Mouse (Mus musculus): ENCODE measurements at regions not wholly inside any gene's neighbourhood (a gene's known extent, or its start where the extent isn't known, plus 50 kb on each side); places are given as distances from the start of the nearest gene placed in this dataset.

GRCm38 (mm10) chr10:66102103-66102502 is 993.8 kb upstream of the Jmjd1c start:
- no peak for DNase-seq (ENCODE audit: low read depth)

GRCm38 (mm10) chr10:66131361-66131760 is 964.6 kb upstream of the Jmjd1c start:
- DNase-seq (ENCODE audit: low read depth), result no peak

GRCm38 (mm10) chr10:66132025-66132424 is 963.9 kb upstream of the Jmjd1c start:
- no peak for DNase-seq (ENCODE audit: low read depth)

GRCm38 (mm10) chr10:66142413-66142812 is 953.5 kb upstream of the Jmjd1c start:
- DNase-seq (ENCODE audit: low read depth), result no peak

GRCm38 (mm10) chr10:66142910-66143309 is 953.0 kb upstream of the Jmjd1c start:
- no peak for DNase-seq (ENCODE audit: low read depth)

GRCm38 (mm10) chr10:66150966-66151365 is 945.0 kb upstream of the Jmjd1c start:
- no peak for DNase-seq (ENCODE audit: low read depth)

- no peak for DNase-seq (ENCODE audit: low read depth)
These were observed 943.1 kb upstream of the Jmjd1c start for GRCm38 (mm10) chr10:66152777-66153176.

GRCm38 (mm10) chr10:66160916-66161556 is 934.9 kb upstream of the Jmjd1c start:
- no peak for DNase-seq (ENCODE audit: low read depth)

- DNase-seq (ENCODE audit: low read depth), result no peak
These were observed 923.1 kb upstream of the Jmjd1c start for GRCm38 (mm10) chr10:66172803-66173202.

- no peak for DNase-seq (ENCODE audit: low read depth)
These were observed 918.6 kb upstream of the Jmjd1c start for GRCm38 (mm10) chr10:66177318-66177717.

GRCm38 (mm10) chr10:66181231-66181630 is 914.7 kb upstream of the Jmjd1c start:
- DNase-seq (ENCODE audit: low read depth), result no peak

GRCm38 (mm10) chr10:66183069-66183468 is 912.9 kb upstream of the Jmjd1c start:
- no peak for DNase-seq (ENCODE audit: low read depth)

GRCm38 (mm10) chr10:66187038-66187437 is 908.9 kb upstream of the Jmjd1c start:
- DNase-seq (ENCODE audit: low read depth), result peak; percentile 3

- no peak for DNase-seq (ENCODE audit: low read depth)
These were observed 894.8 kb upstream of the Jmjd1c start for GRCm38 (mm10) chr10:66201115-66201514.

- no peak for DNase-seq (ENCODE audit: low read depth)
These were observed 867.8 kb upstream of the Jmjd1c start for GRCm38 (mm10) chr10:66228123-66228522.

GRCm38 (mm10) chr10:66234370-66234916 is 861.5 kb upstream of the Jmjd1c start:
- DNase-seq (ENCODE audit: low read depth), result no peak

GRCm38 (mm10) chr10:66256377-66256776 is 839.5 kb upstream of the Jmjd1c start:
- no peak for DNase-seq (ENCODE audit: low read depth)

GRCm38 (mm10) chr10:66270647-66271270 is 825.2 kb upstream of the Jmjd1c start:
- no peak for DNase-seq (ENCODE audit: low read depth)

- DNase-seq (ENCODE audit: low read depth), result no peak
These were observed 800.3 kb upstream of the Jmjd1c start for GRCm38 (mm10) chr10:66295628-66296027.

- no peak for DNase-seq (ENCODE audit: low read depth)
These were observed 792.6 kb upstream of the Jmjd1c start for GRCm38 (mm10) chr10:66303235-66303780.

- no peak for DNase-seq (ENCODE audit: low read depth)
These were observed 791.0 kb upstream of the Jmjd1c start for GRCm38 (mm10) chr10:66304901-66305300.

- DNase-seq (ENCODE audit: low read depth), result no peak
These were observed 764.8 kb upstream of the Jmjd1c start for GRCm38 (mm10) chr10:66331166-66331565.

- peak; percentile 55 for DNase-seq (ENCODE audit: low read depth)
These were observed 757.9 kb upstream of the Jmjd1c start for GRCm38 (mm10) chr10:66337994-66338393.
